Mouse (Mus musculus): ENCODE data around the gene Fkbp10.

DNA sequence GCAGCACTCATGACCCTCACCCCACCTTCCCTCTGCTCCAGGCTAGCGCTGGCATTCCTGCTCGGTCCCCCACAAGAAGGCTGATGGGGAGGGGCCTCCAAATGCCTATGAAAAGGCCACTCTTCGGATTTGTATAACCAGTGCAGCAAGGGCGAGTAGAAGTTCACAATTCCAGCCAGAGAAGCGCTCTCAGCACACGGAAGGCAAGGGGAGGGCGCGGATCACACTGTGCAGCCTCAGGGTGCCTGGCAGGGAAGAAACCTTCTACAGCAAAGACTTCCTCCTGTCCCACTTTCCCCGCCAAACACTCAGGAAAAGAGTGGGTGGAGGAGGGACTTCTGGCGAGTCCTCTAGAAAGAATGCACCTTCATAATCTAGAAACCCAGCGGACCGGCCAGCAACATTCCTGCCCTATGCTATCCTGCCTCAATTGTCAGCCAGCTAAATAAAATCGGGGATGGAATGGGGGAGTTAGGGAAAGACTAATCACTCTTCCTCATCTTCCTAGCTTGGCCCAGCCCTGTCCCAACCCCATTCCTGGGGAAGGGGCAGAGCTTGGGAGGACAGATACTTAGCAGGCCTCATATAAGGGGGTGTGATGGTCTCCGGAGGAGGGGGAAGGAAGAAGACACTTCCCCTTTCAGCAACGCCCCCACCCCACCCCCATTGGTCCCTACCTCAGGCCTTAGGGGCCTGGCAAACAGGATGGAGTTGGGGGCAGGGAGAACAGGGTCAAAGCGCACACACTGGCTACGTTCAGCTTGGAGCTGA is 19.5 kb upstream of the Fkbp10 start:
- no peak for TF ChIP-seq CTCF (IDR thresholded peaks at IDR 0.05; ENCODE audit: extremely low read depth, insufficient read length, insufficient replicate concordance, low read depth, low read length)
- TF ChIP-seq POLR2A (IDR thresholded peaks at IDR 0.05; ENCODE audit: low read depth, low read length), result 0 out of 2 replicates have a peak, but pooled peaks have one; percentile 14
